Mouse (Mus musculus) thymus, adult 2 months (tissue): ENCODE data around the gene Mok.

Experiments
- CTCF ChIP-seq: fragments of 200-500 bp; IDR thresholded peaks from 2 replicates; pipeline ENCODE4 v1.5.1; 2012; ENCODE audit warnings: mild to moderate bottlenecking, control low read depth, low read length, moderate library complexity, borderline replicate concordance; ENCODE audit not compliant: control insufficient read depth, poor library complexity, insufficient read depth; ENCODE audit errors: extremely low read depth
- POLR2A ChIP-seq: fragments of 200-500 bp; IDR thresholded peaks from 2 replicates; pipeline ENCODE4 v1.6.1; 2012; ENCODE audit warnings: mild to moderate bottlenecking, low read length, control low read depth, moderate library complexity; ENCODE audit not compliant: control insufficient read depth, poor library complexity, insufficient read depth; ENCODE audit errors: extremely low read depth

- TF ChIP-seq CTCF (no peak), POLR2A (no peak)
Observed at GRCm38 (mm10) chr12:110801876-110802464, 38.8 kb downstream of the Mok start.
